Mouse (Mus musculus) liver, embryonic 11.5 days (tissue): Measurements from ENCODE around the gene Lef1. TPM values are rescaled to one million over a fixed set of nuclear protein-coding genes. Genes with fewer than 3 reads are reported as not detected.

Experiments used
- ATAC-seq: fragments of 200-750 bp; cut with Nextera tagmentation; replicated peaks from 2 replicates; pipeline ENCODE4 v1.8.0; 2017; ENCODE audit warnings: moderate number of reproducible peaks, mild to moderate bottlenecking, moderate TSS enrichment, moderate library complexity; ENCODE audit not compliant: low FRiP score
- DNase-seq: peaks from one replicate; pipeline ENCODE4 v3.0.0-alpha.2; 2017; ENCODE audit warnings: low spot score
- H3K27ac ChIP-seq: fragments of 300-500 bp; sonication (generic); 2 replicates; pipeline ENCODE4 v1.5.1; 2014; ENCODE audit warnings: mild to moderate bottlenecking, low read depth, low read length, control low read depth
- H3K27me3 ChIP-seq: fragments of 300-500 bp; sonication (generic); replicated peaks from 2 replicates; pipeline ENCODE4 v1.6.1; 2014; ENCODE audit warnings: low read length, mixed read lengths; ENCODE audit not compliant: control insufficient read depth, insufficient read depth
- H3K36me3 ChIP-seq: fragments of 300-500 bp; sonication (generic); 2 replicates; pipeline ENCODE4 v1.6.1; 2014; ENCODE audit warnings: mild to moderate bottlenecking, low read length, moderate library complexity, mixed read lengths; ENCODE audit not compliant: control insufficient read depth, insufficient read depth
- H3K4me1 ChIP-seq: fragments of 300-500 bp; sonication (generic); replicated peaks from 2 replicates; pipeline ENCODE4 v1.6.1; 2014; ENCODE audit warnings: low read length, mixed read lengths; ENCODE audit not compliant: control insufficient read depth, insufficient read depth
- H3K4me2 ChIP-seq: fragments of 300-500 bp; sonication (generic); 2 replicates; pipeline ENCODE4 v1.6.1; 2014; ENCODE audit warnings: mild to moderate bottlenecking, control low read depth, moderate library complexity
- H3K4me3 ChIP-seq: fragments of 300-500 bp; sonication (generic); 2 replicates; pipeline ENCODE4 v1.5.1; 2014; ENCODE audit warnings: low read depth, low read length, control low read depth
- H3K9ac ChIP-seq: fragments of 300-500 bp; sonication (generic); 2 replicates; pipeline ENCODE4 v1.6.1; 2014; ENCODE audit warnings: low read depth, low read length, control low read depth
- H3K9me3 ChIP-seq: fragments of 300-500 bp; sonication (generic); 2 replicates; pipeline ENCODE4 v1.6.1; 2016; ENCODE audit warnings: low read length, inconsistent platforms, mixed read lengths; ENCODE audit not compliant: control insufficient read depth
- WGBS: fragments of 180-500 bp; shearing (Covaris S2); extraction: QIAGEN DNeasy Blood & Tissue Kit; methylation state at CpG from one replicate; pipeline ENCODE4 v1.1.7; 2014; 5-methylcytosine and 5-hydroxymethylcytosine counted together
- polyA plus RNA-seq: library from polyadenylated mRNA; unstranded; fragments of >200 nt; fragmentation: Nextera tagmentation; extraction: Ambion mirVana; gene quantifications from 2 replicates; pipeline ENCODE4 v1.2.1, GENCODE M21; 2014

Gene Lef1
- 4.0 and 5.0 TPM in 2 replicates for polyA plus RNA-seq

DNA sequence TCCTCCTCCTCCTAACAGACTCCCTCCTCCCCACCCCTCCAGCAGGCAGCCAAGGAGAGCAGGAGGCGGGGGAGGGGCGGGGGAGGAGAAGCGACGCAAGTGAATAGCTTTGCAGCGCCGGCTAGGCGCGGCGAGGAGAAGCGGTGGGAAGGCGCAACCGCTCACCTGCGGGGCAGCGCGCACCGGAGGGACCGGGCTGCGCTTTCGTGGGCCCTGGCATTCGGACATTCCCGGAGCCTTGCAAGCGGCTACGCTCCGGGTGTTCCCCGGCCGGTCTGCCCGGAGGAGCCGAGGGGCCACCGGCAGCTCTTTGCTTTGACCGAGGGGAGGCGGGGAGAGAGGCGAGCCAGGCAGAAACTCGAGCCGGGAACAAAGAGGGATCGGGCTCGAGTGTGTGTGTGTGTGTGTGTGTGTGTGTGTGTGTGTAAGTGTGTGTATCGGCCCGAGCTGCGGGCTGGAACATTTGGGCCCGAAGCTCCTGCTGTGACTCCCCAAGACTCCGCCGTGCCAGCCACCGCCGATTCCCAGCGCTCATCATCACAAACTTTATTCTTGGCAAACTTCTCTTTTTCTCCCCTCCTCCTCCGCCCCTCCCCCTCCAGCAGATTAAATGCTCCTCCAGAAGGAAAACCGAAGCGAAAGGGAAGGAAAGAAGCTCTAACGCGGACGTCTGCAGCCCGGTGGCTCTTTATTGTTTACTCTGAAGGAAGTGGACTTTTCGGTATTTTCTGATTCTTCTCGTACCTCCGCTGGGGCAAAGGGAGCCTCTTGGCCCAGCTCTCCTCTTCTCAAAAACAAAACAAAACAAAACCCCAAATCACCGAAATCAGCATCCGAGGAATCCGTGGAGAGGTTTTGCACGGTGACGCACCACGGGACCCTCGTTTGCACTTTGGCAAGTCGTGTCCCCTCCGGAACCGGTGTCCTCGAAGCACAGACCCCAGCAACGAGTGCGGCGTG is at the start of gene Lef1:
TSS of gene Lef1 (plus strand) at position 281 of the 960 bp plus-strand sequence.
- H3K27ac ChIP-seq, result no peak within 1 kb of the TSS

DNA sequence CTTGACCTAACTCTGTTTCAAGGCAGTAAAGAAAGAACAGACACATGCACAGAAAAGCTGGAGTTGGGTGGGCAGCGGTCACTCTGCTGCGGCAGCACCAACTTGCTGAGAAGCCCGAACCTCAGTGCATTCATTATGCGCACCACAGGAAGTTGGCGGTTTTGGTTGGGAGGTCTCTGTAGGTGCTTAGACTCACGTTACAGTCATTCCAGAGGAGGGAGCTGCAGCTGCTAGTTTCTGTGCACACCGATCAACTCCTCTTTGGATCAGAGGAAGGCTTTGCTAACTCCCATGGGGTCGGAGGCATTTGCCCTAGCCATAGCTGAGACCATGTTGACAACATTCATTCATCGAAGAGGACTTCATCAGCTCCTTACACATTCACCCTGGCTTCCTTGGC is 45.3 kb upstream of the Lef1 start:
- DNase-seq (no peak), ATAC-seq (no peak)
- WGBS, result 63% methylated on average over 9 of the region's 9 CpGs
- H3K27ac ChIP-seq, result no peak overlapping the region
- no peaks in the 10 kb centered on the region for H3K36me3 ChIP-seq
- no peak overlapping the region for H3K4me2 ChIP-seq
- no peaks in the 10 kb centered on the region for H3K9me3 ChIP-seq
- H3K4me1 ChIP-seq, result no peaks in the 10 kb centered on the region
- no peak overlapping the region for H3K9ac ChIP-seq
- no peaks in the 10 kb centered on the region; the same call in 1 of the 2 replicates for H3K27me3 ChIP-seq
- H3K4me3 ChIP-seq, result no peak overlapping the region

More for the DNA sequence above, at the start of gene Lef1:
- H3K4me2 ChIP-seq, result peak within 1 kb of the TSS; percentile 64
- H3K36me3 ChIP-seq, result no peaks in the 10 kb centered on the region
- no peaks in the 10 kb centered on the region for H3K9me3 ChIP-seq
- H3K4me1 ChIP-seq, result peaks cover 11% of the 10 kb centered on the region
- H3K4me3 ChIP-seq, result peak within 1 kb of the TSS; percentile 50
- WGBS, result 1% methylated on average over 63 of the region's 69 CpGs
- ATAC-seq (no peak), DNase-seq (peak; percentile 57)
- H3K9ac ChIP-seq, result no peak within 1 kb of the TSS
- peaks cover 92% of the 10 kb centered on the region for H3K27me3 ChIP-seq

DNA sequence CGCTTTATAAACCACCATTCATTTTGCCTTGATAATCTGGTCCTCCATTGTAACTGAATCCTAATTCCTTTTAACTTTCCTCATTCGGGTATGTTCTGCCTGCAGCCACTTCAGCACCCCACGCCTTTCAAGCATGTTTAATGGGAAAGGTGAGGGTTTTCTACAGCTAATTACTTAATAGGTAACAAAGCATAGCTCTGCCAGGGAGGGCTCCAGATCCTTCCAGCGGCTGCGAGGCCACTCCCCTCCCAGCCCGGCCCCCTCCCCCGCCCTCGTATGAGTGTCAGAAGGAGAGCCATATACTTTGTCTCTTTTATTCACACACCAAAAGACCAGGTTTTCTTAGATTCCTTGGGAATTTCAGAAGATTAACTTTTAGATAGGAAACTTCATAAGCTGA is 44.1 kb upstream of the Lef1 start:
- no peak overlapping the region for H3K4me2 ChIP-seq

GRCm38 (mm10) chr3:131068000-131068399 is 42.3 kb upstream of the Lef1 start:
- ATAC-seq, result no peak

More for the DNA sequence above, 44.1 kb upstream of the Lef1 start:
- no peaks in the 10 kb centered on the region for H3K9me3 ChIP-seq
- H3K9ac ChIP-seq, result no peak overlapping the region
- H3K27me3 ChIP-seq, result no peaks in the 10 kb centered on the region; the same call in 1 of the 2 replicates
- no peaks in the 10 kb centered on the region for H3K36me3 ChIP-seq
- H3K27ac ChIP-seq, result no peak overlapping the region
- no peaks in the 10 kb centered on the region for H3K4me1 ChIP-seq
- DNase-seq (no peak), ATAC-seq (no peak)
- H3K4me3 ChIP-seq, result no peak overlapping the region
- 36% methylated on average over 8 of the region's 8 CpGs for WGBS

DNA sequence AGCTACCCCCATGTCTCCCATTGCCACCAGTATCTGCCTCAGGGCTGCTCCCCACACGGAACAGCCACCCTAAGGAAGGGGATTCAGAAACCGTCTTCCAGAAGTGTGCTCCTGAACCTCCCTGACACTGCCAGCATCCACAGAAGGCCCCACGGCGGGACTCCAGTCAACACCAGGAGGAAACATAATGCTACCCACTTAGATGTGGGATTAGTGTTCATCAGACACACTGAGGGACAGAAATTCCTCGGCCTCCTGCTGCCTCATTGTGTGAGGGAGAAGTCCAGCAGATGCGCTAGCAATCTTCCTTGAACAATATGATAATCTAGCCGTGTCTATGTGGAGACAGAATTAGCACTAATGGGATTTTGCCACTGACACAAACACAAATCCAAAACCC is 40.1 kb upstream of the Lef1 start:
- Histone ChIP-seq H3K4me3 (no peak overlapping the region), H3K27ac (no peak overlapping the region), H3K4me1 (no peaks in the 10 kb centered on the region), H3K36me3 (no peaks in the 10 kb centered on the region), H3K9ac (no peak overlapping the region), H3K4me2 (no peak overlapping the region), H3K9me3 (no peaks in the 10 kb centered on the region), H3K27me3 (no peaks in the 10 kb centered on the region)
- DNase-seq (no peak), ATAC-seq (no peak)
- 73% methylated on average over 7 of the region's 7 CpGs for WGBS

More at GRCm38 (mm10) chr3:131068000-131068399, 42.3 kb upstream of the Lef1 start:
- Histone ChIP-seq H3K9me3 (no peaks in the 10 kb centered on the region), H3K4me2 (no peak overlapping the region), H3K36me3 (no peaks in the 10 kb centered on the region), H3K27ac (no peak overlapping the region), H3K4me1 (no peaks in the 10 kb centered on the region), H3K9ac (no peak overlapping the region), H3K27me3 (no peaks in the 10 kb centered on the region; the same call in 1 of the 2 replicates), H3K4me3 (no peak overlapping the region)
- WGBS, result 79% methylated on average over 5 of the region's 5 CpGs
- no peak for DNase-seq

- no peak overlapping the region for H3K4me3 ChIP-seq
- no peak overlapping the region for H3K9ac ChIP-seq
- H3K9me3 ChIP-seq, result no peaks in the 10 kb centered on the region
- no peaks in the 10 kb centered on the region for H3K4me1 ChIP-seq
- ATAC-seq (no peak), DNase-seq (no peak)
- H3K27ac ChIP-seq, result no peak overlapping the region
- no peaks in the 10 kb centered on the region for H3K36me3 ChIP-seq
- no peaks in the 10 kb centered on the region for H3K27me3 ChIP-seq
- no peak overlapping the region for H3K4me2 ChIP-seq
- 72% methylated on average over 4 of the region's 4 CpGs for WGBS
Measured at GRCm38 (mm10) chr3:131072661-131073060, 37.6 kb upstream of the Lef1 start.

GRCm38 (mm10) chr3:131073946-131074345 is 36.3 kb upstream of the Lef1 start:
- no peak for DNase-seq
- Histone ChIP-seq H3K27me3 (no peaks in the 10 kb centered on the region), H3K4me3 (no peak overlapping the region), H3K9me3 (no peaks in the 10 kb centered on the region), H3K27ac (no peak overlapping the region), H3K9ac (no peak overlapping the region), H3K4me1 (no peaks in the 10 kb centered on the region), H3K36me3 (no peaks in the 10 kb centered on the region), H3K4me2 (no peak overlapping the region)
- ATAC-seq, result no peak
- 77% methylated on average over 4 of the region's 4 CpGs for WGBS

DNA sequence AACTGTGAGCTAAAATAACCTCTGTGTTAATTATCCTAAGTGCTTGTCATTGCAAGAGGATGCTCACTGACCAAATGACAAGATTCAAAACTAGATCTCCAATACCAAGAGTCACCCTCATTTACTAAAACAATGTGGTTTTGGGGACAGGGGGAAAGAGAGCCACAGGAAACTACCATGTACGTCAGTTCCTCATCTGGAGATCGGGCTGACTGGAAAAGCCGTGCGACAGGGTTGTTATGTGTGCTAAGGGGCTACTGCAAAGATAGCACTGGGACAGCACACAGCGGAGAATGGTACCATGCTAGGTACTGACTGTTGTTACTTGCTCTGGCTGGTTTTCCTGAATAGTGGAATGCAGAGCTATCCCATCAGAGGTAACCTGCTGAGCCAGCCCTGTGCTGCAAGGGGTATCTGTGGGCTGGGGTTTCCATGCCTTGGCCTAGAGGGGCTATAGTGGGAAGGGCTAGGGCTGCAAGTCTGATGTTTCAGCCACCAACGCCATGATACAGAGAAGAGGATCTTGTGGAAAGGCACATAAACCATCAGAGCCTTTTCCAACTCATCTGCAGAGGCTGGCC is 32.1 kb upstream of the Lef1 start:
- ATAC-seq (no peak), DNase-seq (no peak)
- H3K27me3 ChIP-seq, result no peaks in the 10 kb centered on the region
- no peak overlapping the region for H3K4me3 ChIP-seq
- WGBS, result 52% methylated on average over 6 of the region's 6 CpGs
- H3K9ac ChIP-seq, result no peak overlapping the region
- H3K27ac ChIP-seq, result no peak overlapping the region
- H3K36me3 ChIP-seq, result no peaks in the 10 kb centered on the region
- no peaks in the 10 kb centered on the region for H3K4me1 ChIP-seq
- H3K9me3 ChIP-seq, result no peaks in the 10 kb centered on the region
- no peak overlapping the region for H3K4me2 ChIP-seq
